Mouse (Mus musculus): ENCODE measurements around the gene Rnf10. TPM values are rescaled to one million over a fixed set of nuclear protein-coding genes. Genes with fewer than 3 reads are reported as not detected.
A peak's percentile ranks its signal among the peaks of the same experiment; 100 is the strongest.

Rnf10 gene
- polyA plus RNA-seq, 1 experiment from 2014 or later, result 77.1 TPM

DNA sequence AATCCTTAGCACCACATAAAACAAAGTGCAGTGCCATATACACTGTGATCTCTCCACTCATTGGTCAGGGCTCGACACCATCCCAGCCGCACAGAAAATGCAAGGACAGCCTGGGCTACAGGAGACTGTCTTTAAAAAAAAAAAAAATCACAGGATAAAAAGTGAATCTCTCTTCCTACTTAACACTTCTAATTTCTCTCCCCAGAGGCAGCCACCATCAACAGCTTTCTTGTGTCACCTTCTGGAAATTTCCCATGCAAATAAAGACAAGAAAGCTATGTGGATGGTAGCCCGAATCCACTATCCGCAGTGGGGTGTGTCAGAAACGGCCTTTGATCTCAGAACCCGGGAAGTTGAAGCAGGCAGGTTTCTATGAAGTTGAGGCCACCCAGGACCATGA lies 40.2 kb downstream of the Rnf10 start:
- 76% methylated on average over 6 of the region's 6 CpGs for WGBS
- Histone ChIP-seq H3K27me3 (ENCODE audit: control insufficient read depth, insufficient read depth, low read length) (no peaks in the 10 kb centered on the region), H3K4me2 (ENCODE audit: low read length) (no peak overlapping the region), H3K36me3 (ENCODE audit: control insufficient read depth, insufficient read depth, low read length) (no peaks in the 10 kb centered on the region), H3K9me3 (ENCODE audit: control insufficient read depth, low read length) (no peaks in the 10 kb centered on the region), H3K4me3 (ENCODE audit: control insufficient read depth in 1 of 2, insufficient read depth in 1 of 2, low read depth in 1 of 2, low read length in 2 of 2) (no peak overlapping the region), H3K9ac (ENCODE audit: low read length) (no peak overlapping the region), H3K27ac (replicated peaks in 1 of 2; ENCODE audit: control insufficient read depth in 1 of 2, insufficient read depth in 1 of 2, low read depth in 2 of 2, low read length in 2 of 2) (no peak overlapping the region), H3K4me1 (ENCODE audit: control insufficient read depth in 2 of 2, insufficient read depth in 2 of 2, low read length in 2 of 2) (peaks cover 11 to 12% of the 10 kb centered on the region in 2 experiments)
- no peak for ATAC-seq (ENCODE audit: insufficient number of reproducible peaks, insufficient read depth, low FRiP score, low read depth)

DNA sequence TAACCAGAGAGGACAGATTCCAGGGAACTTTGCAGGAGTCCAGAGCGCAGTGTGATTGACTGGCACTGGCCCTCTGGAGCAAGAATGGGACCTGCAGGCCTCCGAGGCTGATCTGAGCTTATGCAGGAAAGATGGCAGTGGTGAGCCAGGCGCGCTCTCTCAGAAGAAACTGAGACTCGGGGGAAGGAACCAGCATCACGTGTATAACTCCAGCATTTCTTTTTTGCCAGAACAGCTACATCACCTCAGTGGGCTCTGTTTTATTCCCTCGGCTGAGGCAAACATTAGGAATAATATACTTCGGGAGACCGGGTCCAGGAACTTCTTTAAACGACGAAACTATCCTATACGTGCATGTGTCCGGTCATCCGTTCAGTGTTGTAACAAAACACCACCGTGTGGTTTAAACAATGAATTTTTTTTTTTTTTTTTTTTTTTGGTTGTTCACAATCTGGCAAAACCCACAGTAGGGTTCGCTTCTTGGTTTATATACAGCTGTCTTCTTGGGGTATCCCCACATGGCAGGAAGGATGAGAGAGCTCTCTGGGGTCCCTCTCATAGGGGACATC lies 41.1 kb downstream of the Rnf10 start:
- H3K36me3 ChIP-seq (ENCODE audit: control insufficient read depth, insufficient read depth, low read length), result no peaks in the 10 kb centered on the region
- WGBS, result 54% methylated on average over 16 of the region's 16 CpGs
- no peak overlapping the region for H3K9ac ChIP-seq (ENCODE audit: low read length)
- peak overlapping the region; percentile 14; the same call in 1 of the 2 replicates for H3K4me2 ChIP-seq (ENCODE audit: low read length)
- no peaks in the 10 kb centered on the region for H3K9me3 ChIP-seq (ENCODE audit: control insufficient read depth, low read length)
- ATAC-seq (ENCODE audit: insufficient number of reproducible peaks, insufficient read depth, low FRiP score, low read depth), result no peak
- no peak overlapping the region for H3K27ac ChIP-seq (replicated peaks in 1 of 2; ENCODE audit: control insufficient read depth in 1 of 2, insufficient read depth in 1 of 2, low read depth in 2 of 2, low read length in 2 of 2)
- H3K27me3 ChIP-seq (ENCODE audit: control insufficient read depth, insufficient read depth, low read length), result no peaks in the 10 kb centered on the region
- no peak overlapping the region for H3K4me3 ChIP-seq (ENCODE audit: control insufficient read depth in 1 of 2, insufficient read depth in 1 of 2, low read depth in 1 of 2, low read length in 2 of 2)
- peaks cover 10 to 11% of the 10 kb centered on the region in 2 experiments for H3K4me1 ChIP-seq (ENCODE audit: control insufficient read depth in 2 of 2, insufficient read depth in 2 of 2, low read length in 2 of 2)

DNA sequence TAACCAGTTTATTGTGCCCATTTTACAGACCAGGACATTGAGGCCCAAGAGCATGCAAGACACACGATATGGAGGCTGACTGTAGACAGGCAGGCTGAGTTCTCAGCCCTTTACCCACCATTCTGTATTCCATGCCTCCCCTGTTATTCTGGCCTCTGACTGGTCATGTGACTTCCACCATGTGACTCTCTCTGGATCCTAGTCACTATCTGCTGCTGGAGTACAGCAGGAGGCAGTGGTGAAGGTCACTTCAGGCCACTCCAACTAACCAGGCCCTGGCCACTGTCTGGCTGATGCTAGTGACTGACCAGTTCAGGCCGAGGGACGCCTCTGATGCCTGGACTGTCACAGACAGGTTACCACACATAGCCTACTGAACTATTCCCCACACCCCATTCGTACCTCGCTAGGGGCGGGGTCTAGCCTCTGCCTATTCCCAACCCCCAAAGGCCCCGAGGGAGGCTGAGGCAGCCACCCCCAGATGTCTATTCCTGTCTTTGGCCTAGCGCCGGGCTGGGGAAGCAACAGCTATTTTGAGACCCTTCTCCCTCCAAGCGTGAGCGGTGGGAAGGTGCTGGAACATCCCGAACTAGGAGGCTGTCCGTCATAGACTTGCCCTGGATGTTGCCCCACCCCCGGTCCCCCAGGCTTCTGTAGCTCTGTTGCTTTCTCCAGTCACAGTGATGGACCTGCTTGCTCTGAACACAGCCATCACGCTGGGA lies 41.7 kb downstream of the Rnf10 start:
- peak overlapping the region; percentile 14 for H3K4me2 ChIP-seq (ENCODE audit: low read length)
- no peaks in the 10 kb centered on the region for H3K9me3 ChIP-seq (ENCODE audit: control insufficient read depth, low read length)
- 33% methylated on average over 15 of the region's 15 CpGs for WGBS
- H3K4me3 ChIP-seq (ENCODE audit: control insufficient read depth in 1 of 2, insufficient read depth in 1 of 2, low read depth in 1 of 2, low read length in 2 of 2), result no peak overlapping the region
- no peak overlapping the region for H3K27ac ChIP-seq (replicated peaks in 1 of 2; ENCODE audit: control insufficient read depth in 1 of 2, insufficient read depth in 1 of 2, low read depth in 2 of 2, low read length in 2 of 2)
- H3K9ac ChIP-seq (ENCODE audit: low read length), result no peak overlapping the region
- peak; percentile 51; the same call in 1 of the 2 replicates for ATAC-seq (ENCODE audit: insufficient number of reproducible peaks, insufficient read depth, low FRiP score, low read depth)
- no peaks in the 10 kb centered on the region for H3K36me3 ChIP-seq (ENCODE audit: control insufficient read depth, insufficient read depth, low read length)
- no peaks in the 10 kb centered on the region for H3K27me3 ChIP-seq (ENCODE audit: control insufficient read depth, insufficient read depth, low read length)
- peaks cover 10 to 11% of the 10 kb centered on the region in 2 experiments for H3K4me1 ChIP-seq (ENCODE audit: control insufficient read depth in 2 of 2, insufficient read depth in 2 of 2, low read length in 2 of 2)

DNA sequence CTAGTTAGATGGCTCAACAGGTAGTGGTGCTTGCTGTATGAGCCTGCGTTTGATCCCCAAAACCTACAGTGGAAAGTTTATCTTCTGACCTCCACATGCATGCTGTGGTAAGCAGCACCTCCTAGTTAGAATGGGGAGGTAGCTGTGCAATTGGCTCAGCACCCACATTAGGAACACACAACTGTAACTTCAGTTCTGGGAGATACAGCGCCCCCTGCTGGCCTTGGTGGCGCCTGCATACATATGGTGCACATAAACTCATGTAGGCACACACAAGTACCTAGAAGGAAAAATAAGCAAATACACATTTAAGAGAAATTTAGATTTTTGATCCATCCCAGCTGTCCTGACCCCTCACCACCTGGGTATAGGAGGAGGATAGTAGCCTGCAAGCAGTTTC lies 50.2 kb downstream of the Rnf10 start:
- WGBS, result 73% methylated on average over 3 of the region's 3 CpGs
- Histone ChIP-seq H3K4me2 (ENCODE audit: low read length) (no peak overlapping the region), H3K4me3 (ENCODE audit: control insufficient read depth in 1 of 2, insufficient read depth in 1 of 2, low read depth in 1 of 2, low read length in 2 of 2) (no peak overlapping the region), H3K9me3 (ENCODE audit: control insufficient read depth, low read length) (peaks cover 4% of the 10 kb centered on the region; the same call in 1 of the 2 replicates), H3K4me1 (ENCODE audit: control insufficient read depth in 2 of 2, insufficient read depth in 2 of 2, low read length in 2 of 2) (peaks cover 4 to 12% of the 10 kb centered on the region in 2 experiments; a peak in 2 of 4 replicates), H3K9ac (ENCODE audit: low read length) (no peak overlapping the region), H3K27me3 (ENCODE audit: control insufficient read depth, insufficient read depth, low read length) (no peaks in the 10 kb centered on the region), H3K27ac (replicated peaks in 1 of 2; ENCODE audit: control insufficient read depth in 1 of 2, insufficient read depth in 1 of 2, low read depth in 2 of 2, low read length in 2 of 2) (no peak overlapping the region), H3K36me3 (ENCODE audit: control insufficient read depth, insufficient read depth, low read length) (no peaks in the 10 kb centered on the region)
- no peak for ATAC-seq (ENCODE audit: insufficient number of reproducible peaks, insufficient read depth, low FRiP score, low read depth)

DNA sequence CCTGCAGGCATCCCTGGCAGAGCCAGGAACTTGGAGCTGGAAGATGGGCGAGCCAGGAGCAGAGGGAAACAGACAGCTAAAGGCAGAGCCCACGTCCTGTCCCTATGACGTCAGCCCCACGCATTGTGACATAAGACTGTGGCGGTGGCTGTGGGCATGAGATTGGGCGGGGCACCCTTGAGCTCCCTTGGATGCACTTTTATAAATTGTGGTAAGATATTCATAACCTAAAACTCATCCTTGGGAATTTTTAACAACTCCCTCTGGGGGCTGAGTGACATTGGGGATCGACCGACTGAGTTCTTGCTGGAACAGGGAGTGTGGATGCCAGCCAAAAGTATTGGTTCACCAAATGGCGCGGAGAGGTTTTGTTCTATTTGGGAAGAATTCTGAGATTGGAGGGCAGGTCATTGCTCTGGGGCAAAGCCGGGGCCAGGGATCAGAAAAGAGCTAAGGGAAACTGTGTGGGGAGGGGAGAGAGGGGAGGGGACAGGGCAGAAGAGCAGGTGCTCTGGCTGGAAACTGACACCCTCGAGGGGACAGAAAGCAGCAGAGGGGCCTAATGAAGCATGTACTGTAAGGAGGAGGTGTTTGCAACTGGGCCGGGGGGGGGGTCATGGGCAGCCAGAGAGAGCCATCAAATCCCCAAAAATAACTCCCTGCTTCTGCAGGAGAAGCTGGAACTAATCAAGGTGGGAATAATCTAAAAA lies 51.6 kb downstream of the Rnf10 start:
- H3K9me3 ChIP-seq (ENCODE audit: control insufficient read depth, low read length), result peaks cover 4% of the 10 kb centered on the region; the same call in 1 of the 2 replicates
- H3K4me2 ChIP-seq (ENCODE audit: low read length), result no peak overlapping the region
- peaks cover 4 to 12% of the 10 kb centered on the region in 2 experiments; a peak in 2 of 4 replicates for H3K4me1 ChIP-seq (ENCODE audit: control insufficient read depth in 2 of 2, insufficient read depth in 2 of 2, low read length in 2 of 2)
- ATAC-seq (ENCODE audit: insufficient number of reproducible peaks, insufficient read depth, low FRiP score, low read depth), result no peak
- 35% methylated on average over 13 of the region's 13 CpGs for WGBS
- H3K9ac ChIP-seq (ENCODE audit: low read length), result no peak overlapping the region; the same call in 1 of the 2 replicates
- peaks cover 6% of the 10 kb centered on the region for H3K27me3 ChIP-seq (ENCODE audit: control insufficient read depth, insufficient read depth, low read length)
- no peaks in the 10 kb centered on the region for H3K36me3 ChIP-seq (ENCODE audit: control insufficient read depth, insufficient read depth, low read length)
- H3K4me3 ChIP-seq (ENCODE audit: control insufficient read depth in 1 of 2, insufficient read depth in 1 of 2, low read depth in 1 of 2, low read length in 2 of 2), result no peak overlapping the region
- no peak overlapping the region for H3K27ac ChIP-seq (replicated peaks in 1 of 2; ENCODE audit: control insufficient read depth in 1 of 2, insufficient read depth in 1 of 2, low read depth in 2 of 2, low read length in 2 of 2)

DNA sequence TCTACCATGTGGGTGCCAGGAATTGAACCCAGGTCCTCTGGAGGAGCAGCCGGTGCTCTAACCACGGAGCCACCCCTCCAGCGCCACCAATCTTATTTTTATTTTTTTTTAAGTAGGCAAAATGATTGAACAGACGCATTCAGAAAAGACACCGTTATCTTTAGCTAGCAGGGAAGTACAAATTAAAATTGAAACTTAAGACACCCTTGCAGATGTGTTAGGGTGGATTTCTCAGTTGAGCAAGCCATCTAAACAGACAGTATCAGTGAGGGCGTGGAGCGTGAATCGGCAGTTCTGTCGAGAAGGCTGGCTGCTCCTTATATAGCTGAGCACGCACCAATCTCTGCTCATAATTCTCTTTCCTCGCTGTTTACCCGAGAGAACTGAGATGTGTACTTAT lies 54.7 kb downstream of the Rnf10 start:
- Histone ChIP-seq H3K4me2 (ENCODE audit: low read length) (no peak overlapping the region), H3K27ac (replicated peaks in 1 of 2; ENCODE audit: control insufficient read depth in 1 of 2, insufficient read depth in 1 of 2, low read depth in 2 of 2, low read length in 2 of 2) (no peak overlapping the region), H3K9ac (ENCODE audit: low read length) (no peak overlapping the region), H3K36me3 (ENCODE audit: control insufficient read depth, insufficient read depth, low read length) (no peaks in the 10 kb centered on the region), H3K27me3 (ENCODE audit: control insufficient read depth, insufficient read depth, low read length) (peaks cover 15% of the 10 kb centered on the region), H3K9me3 (ENCODE audit: control insufficient read depth, low read length) (peaks cover 4% of the 10 kb centered on the region; the same call in 1 of the 2 replicates), H3K4me1 (ENCODE audit: control insufficient read depth in 2 of 2, insufficient read depth in 2 of 2, low read length in 2 of 2) (peaks cover 9 to 12% of the 10 kb centered on the region in 2 experiments; a peak in 2 of 4 replicates), H3K4me3 (ENCODE audit: control insufficient read depth in 1 of 2, insufficient read depth in 1 of 2, low read depth in 1 of 2, low read length in 2 of 2) (no peak overlapping the region)
- no peak for ATAC-seq (ENCODE audit: insufficient number of reproducible peaks, insufficient read depth, low FRiP score, low read depth)
- WGBS, result 85% methylated on average over 12 of the region's 12 CpGs

DNA sequence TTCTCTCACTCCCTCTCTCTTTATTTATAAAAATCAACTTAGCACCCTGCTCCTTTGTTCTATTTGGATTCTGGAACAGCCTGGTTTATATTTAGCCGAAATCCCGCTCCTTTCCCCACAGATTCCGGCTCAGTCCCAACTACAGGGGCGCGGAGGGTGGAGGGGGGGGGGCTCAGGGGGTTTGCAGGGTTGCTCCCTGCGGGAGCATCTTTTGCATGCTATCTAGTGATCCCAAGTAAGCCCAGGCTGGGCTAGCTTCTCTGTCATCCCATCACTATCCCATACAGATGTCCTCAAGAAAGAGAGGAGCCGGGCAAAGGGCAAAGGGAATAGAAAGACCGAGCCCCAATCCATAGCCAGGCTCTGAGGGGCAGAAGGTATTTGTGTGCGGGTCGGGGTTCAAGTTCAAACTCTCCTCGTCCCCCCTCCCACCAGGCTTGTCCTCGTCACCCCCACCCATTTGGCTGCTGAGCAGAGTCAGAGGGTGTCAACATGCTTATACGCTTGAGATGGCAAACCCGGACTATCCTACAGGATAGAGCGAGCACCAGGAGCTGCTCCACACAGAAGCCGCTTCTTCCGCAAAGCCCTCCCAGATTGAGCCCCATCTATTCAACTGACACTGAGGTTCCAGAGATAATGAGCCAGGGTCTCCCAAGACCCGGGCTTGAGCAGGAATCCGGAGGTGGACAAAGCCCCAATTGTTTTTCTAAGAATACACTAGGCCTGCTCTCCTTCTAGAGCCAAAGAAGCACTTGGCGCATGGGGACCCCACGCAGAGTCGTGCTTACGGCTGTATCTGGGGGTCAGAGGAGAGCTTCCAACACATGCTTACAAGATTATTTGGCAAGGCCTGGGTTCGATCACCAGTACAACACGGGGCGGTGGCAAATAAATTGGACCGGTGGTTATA lies 57.2 kb downstream of the Rnf10 start:
- H3K9ac ChIP-seq (ENCODE audit: low read length), result peak overlapping the region; percentile 63
- H3K4me2 ChIP-seq (ENCODE audit: low read length), result peak overlapping the region; percentile 77
- H3K4me1 ChIP-seq (ENCODE audit: control insufficient read depth in 2 of 2, insufficient read depth in 2 of 2, low read length in 2 of 2), result peaks cover 4 to 5% of the 10 kb centered on the region in 2 experiments; a peak in 1 of 4 replicates
- WGBS, result 21% methylated on average over 27 of the region's 27 CpGs
- H3K36me3 ChIP-seq (ENCODE audit: control insufficient read depth, insufficient read depth, low read length), result no peaks in the 10 kb centered on the region
- H3K4me3 ChIP-seq (ENCODE audit: control insufficient read depth in 1 of 2, insufficient read depth in 1 of 2, low read depth in 1 of 2, low read length in 2 of 2), result peak overlapping the region; percentile 40 to 47
- H3K27me3 ChIP-seq (ENCODE audit: control insufficient read depth, insufficient read depth, low read length), result peaks cover 15% of the 10 kb centered on the region
- H3K27ac ChIP-seq (replicated peaks in 1 of 2; ENCODE audit: control insufficient read depth in 1 of 2, insufficient read depth in 1 of 2, low read depth in 2 of 2, low read length in 2 of 2), result no peak overlapping the region
- no peaks in the 10 kb centered on the region for H3K9me3 ChIP-seq (ENCODE audit: control insufficient read depth, low read length)
- no peak for ATAC-seq (ENCODE audit: insufficient number of reproducible peaks, insufficient read depth, low FRiP score, low read depth)
